In genomic region chr9:57338706-57339105, GRCm38 (mm10) we compare ENCODE assay signal across 15 mouse cellular contexts.
"Had no signal": no experiment of that assay in that cellular context is flagged by ENCODE, and none has a peak within 500 bp of the region (broad histone marks: within the 10 kb centered on the region; RNA-seq: fewer than 3 reads in every experiment).

No protein-coding gene starts in this region.

- H3K27me3 ChIP-seq: midbrain, embryonic 12.5 days; neural tube, embryonic 13.5 days; neural tube, embryonic 15.5 days had no signal

- H3K4me2 ChIP-seq: lung, embryonic 14.5 days; midbrain, embryonic 12.5 days; neural tube, embryonic 13.5 days; neural tube, embryonic 15.5 days had no signal

- DNase-seq: lung, adult 18-20 months; lung, embryonic 14.5 days; lung, postnatal 10 days; lung, postnatal 4 days; midbrain, embryonic 14.5 days; retina, postnatal 1 day; right cerebral cortex, adult 18-20 months; right cerebral cortex, postnatal 25 days; right cerebral cortex, postnatal 4 days; spleen, adult 18-20 months had no signal

- H3K27ac ChIP-seq: midbrain, embryonic 10.5 days; midbrain, embryonic 12.5 days; neural tube, embryonic 13.5 days; neural tube, embryonic 15.5 days had no signal

- H3K9ac ChIP-seq: lung, embryonic 14.5 days; midbrain, embryonic 12.5 days; neural tube, embryonic 13.5 days; neural tube, embryonic 15.5 days had no signal

- H3K9me3 ChIP-seq: midbrain, embryonic 10.5 days; midbrain, embryonic 12.5 days; neural tube, embryonic 15.5 days had no signal

- ATAC-seq: midbrain, embryonic 16.5 days had no signal

- H3K4me3 ChIP-seq: midbrain, embryonic 10.5 days; midbrain, embryonic 12.5 days; neural tube, embryonic 13.5 days; neural tube, embryonic 15.5 days had no signal

- H3K36me3 ChIP-seq: midbrain, embryonic 10.5 days; midbrain, embryonic 12.5 days; neural tube, embryonic 13.5 days; neural tube, embryonic 15.5 days had no signal

- H3K4me1 ChIP-seq: midbrain, embryonic 10.5 days; midbrain, embryonic 12.5 days; neural tube, embryonic 13.5 days; neural tube, embryonic 15.5 days had no signal
